Mouse (Mus musculus): ENCODE measurements at regions not wholly inside any gene's neighbourhood (a gene's known extent, or its start where the extent isn't known, plus 50 kb on each side); places are given as distances from the start of the nearest gene placed in this dataset.

GRCm38 (mm10) chr3:52863146-52863849 lies 153.7 kb downstream of the Cog6 start:
- Histone ChIP-seq H3K4me1 (ENCODE audit: control insufficient read depth, insufficient read depth, low read length) (no peaks in the 10 kb centered on the region), H3K4me3 (ENCODE audit: insufficient read depth, low read length) (no peak overlapping the region), H3K27ac (ENCODE audit: insufficient read depth, low read depth, low read length) (no peak overlapping the region)
- no peak for TF ChIP-seq CTCF (IDR thresholded peaks at IDR 0.05; ENCODE audit: low read depth, low read length)
- TF ChIP-seq POLR2A (IDR thresholded peaks at IDR 0.05; ENCODE audit: borderline replicate concordance, low read depth, low read length) = no peak

- Histone ChIP-seq H3K4me3 (ENCODE audit: insufficient read depth, low read length) (no peak overlapping the region), H3K4me1 (ENCODE audit: control insufficient read depth, insufficient read depth, low read length) (no peaks in the 10 kb centered on the region), H3K27ac (ENCODE audit: insufficient read depth, low read depth, low read length) (no peak overlapping the region)
- TF ChIP-seq POLR2A (IDR thresholded peaks at IDR 0.05; ENCODE audit: borderline replicate concordance, low read depth, low read length) = no peak
- TF ChIP-seq CTCF (IDR thresholded peaks at IDR 0.05; ENCODE audit: low read depth, low read length) = no peak
These were observed 155.0 kb downstream of the Cog6 start for GRCm38 (mm10) chr3:52862026-52862425.

- Histone ChIP-seq H3K4me3 (ENCODE audit: insufficient read depth, low read length) (no peak overlapping the region), H3K27ac (ENCODE audit: insufficient read depth, low read depth, low read length) (no peak overlapping the region), H3K4me1 (ENCODE audit: control insufficient read depth, insufficient read depth, low read length) (no peaks in the 10 kb centered on the region)
- TF ChIP-seq POLR2A (IDR thresholded peaks at IDR 0.05; ENCODE audit: borderline replicate concordance, low read depth, low read length) (no peak), CTCF (IDR thresholded peaks at IDR 0.05; ENCODE audit: low read depth, low read length) (no peak)
These were observed 155.5 kb downstream of the Cog6 start for GRCm38 (mm10) chr3:52861538-52861937.

- H3K4me3 ChIP-seq (ENCODE audit: insufficient read depth, low read length) = no peak overlapping the region
- no peak overlapping the region for H3K27ac ChIP-seq (ENCODE audit: insufficient read depth, low read depth, low read length)
- H3K4me1 ChIP-seq (ENCODE audit: control insufficient read depth, insufficient read depth, low read length) = no peaks in the 10 kb centered on the region
- TF ChIP-seq POLR2A (IDR thresholded peaks at IDR 0.05; ENCODE audit: borderline replicate concordance, low read depth, low read length) (no peak), CTCF (IDR thresholded peaks at IDR 0.05; ENCODE audit: low read depth, low read length) (no peak)
These were observed 157.2 kb downstream of the Cog6 start for GRCm38 (mm10) chr3:52859848-52860247.

- H3K4me3 ChIP-seq (ENCODE audit: insufficient read depth, low read length) = no peak overlapping the region
- H3K27ac ChIP-seq (ENCODE audit: insufficient read depth, low read depth, low read length) = no peak overlapping the region
- TF ChIP-seq POLR2A (IDR thresholded peaks at IDR 0.05; ENCODE audit: borderline replicate concordance, low read depth, low read length) (no peak), CTCF (IDR thresholded peaks at IDR 0.05; ENCODE audit: low read depth, low read length) (no peak)
- no peaks in the 10 kb centered on the region for H3K4me1 ChIP-seq (ENCODE audit: control insufficient read depth, insufficient read depth, low read length)
These were observed 157.7 kb downstream of the Cog6 start for GRCm38 (mm10) chr3:52859266-52859825.

- no peaks in the 10 kb centered on the region for H3K4me1 ChIP-seq (ENCODE audit: control insufficient read depth, insufficient read depth, low read length)
- H3K4me3 ChIP-seq (ENCODE audit: insufficient read depth, low read length) = no peak overlapping the region
- no peak overlapping the region for H3K27ac ChIP-seq (ENCODE audit: insufficient read depth, low read depth, low read length)
- no peak for TF ChIP-seq POLR2A (IDR thresholded peaks at IDR 0.05; ENCODE audit: borderline replicate concordance, low read depth, low read length)
- no peak for TF ChIP-seq CTCF (IDR thresholded peaks at IDR 0.05; ENCODE audit: low read depth, low read length)
These were observed 158.8 kb downstream of the Cog6 start for GRCm38 (mm10) chr3:52858259-52858658.

- Histone ChIP-seq H3K4me1 (ENCODE audit: control insufficient read depth, insufficient read depth, low read length) (no peaks in the 10 kb centered on the region), H3K4me3 (ENCODE audit: insufficient read depth, low read length) (no peak overlapping the region), H3K27ac (ENCODE audit: insufficient read depth, low read depth, low read length) (no peak overlapping the region)
- TF ChIP-seq POLR2A (IDR thresholded peaks at IDR 0.05; ENCODE audit: borderline replicate concordance, low read depth, low read length) = no peak
- no peak for TF ChIP-seq CTCF (IDR thresholded peaks at IDR 0.05; ENCODE audit: low read depth, low read length)
These were observed 160.0 kb downstream of the Cog6 start for GRCm38 (mm10) chr3:52857076-52857475.

- no peaks in the 10 kb centered on the region for H3K4me1 ChIP-seq (ENCODE audit: control insufficient read depth, insufficient read depth, low read length)
- TF ChIP-seq POLR2A (IDR thresholded peaks at IDR 0.05; ENCODE audit: borderline replicate concordance, low read depth, low read length) (no peak), CTCF (IDR thresholded peaks at IDR 0.05; ENCODE audit: low read depth, low read length) (no peak)
- no peak overlapping the region for H3K27ac ChIP-seq (ENCODE audit: insufficient read depth, low read depth, low read length)
- no peak overlapping the region for H3K4me3 ChIP-seq (ENCODE audit: insufficient read depth, low read length)
These were observed 162.5 kb downstream of the Cog6 start for GRCm38 (mm10) chr3:52854560-52854959.

- TF ChIP-seq CTCF (IDR thresholded peaks at IDR 0.05; ENCODE audit: low read depth, low read length) (no peak), POLR2A (IDR thresholded peaks at IDR 0.05; ENCODE audit: borderline replicate concordance, low read depth, low read length) (no peak)
- Histone ChIP-seq H3K27ac (ENCODE audit: insufficient read depth, low read depth, low read length) (no peak overlapping the region), H3K4me1 (ENCODE audit: control insufficient read depth, insufficient read depth, low read length) (no peaks in the 10 kb centered on the region), H3K4me3 (ENCODE audit: insufficient read depth, low read length) (no peak overlapping the region)
These were observed 163.9 kb downstream of the Cog6 start for GRCm38 (mm10) chr3:52853126-52853525.

- Histone ChIP-seq H3K4me3 (ENCODE audit: insufficient read depth, low read length) (no peak overlapping the region), H3K4me1 (ENCODE audit: control insufficient read depth, insufficient read depth, low read length) (no peaks in the 10 kb centered on the region), H3K27ac (ENCODE audit: insufficient read depth, low read depth, low read length) (no peak overlapping the region)
- TF ChIP-seq CTCF (IDR thresholded peaks at IDR 0.05; ENCODE audit: low read depth, low read length) = no peak
These were observed 171.9 kb downstream of the Cog6 start for GRCm38 (mm10) chr3:52845166-52845565.

Measured in bone marrow macrophage, adult 2 months (primary cell).